Mouse (Mus musculus) lung, postnatal 14 days (tissue): ENCODE data around the gene Gm13043.
"Not testable (repeated sequence)": the region's sequence is repeated elsewhere in the genome, so short reads cannot be mapped to it uniquely, and the experiment has no call there.

Source experiments
- DNase-seq: peaks from one replicate; pipeline ENCODE4 v3.0.0; 2021

Gm13043 gene

DNA sequence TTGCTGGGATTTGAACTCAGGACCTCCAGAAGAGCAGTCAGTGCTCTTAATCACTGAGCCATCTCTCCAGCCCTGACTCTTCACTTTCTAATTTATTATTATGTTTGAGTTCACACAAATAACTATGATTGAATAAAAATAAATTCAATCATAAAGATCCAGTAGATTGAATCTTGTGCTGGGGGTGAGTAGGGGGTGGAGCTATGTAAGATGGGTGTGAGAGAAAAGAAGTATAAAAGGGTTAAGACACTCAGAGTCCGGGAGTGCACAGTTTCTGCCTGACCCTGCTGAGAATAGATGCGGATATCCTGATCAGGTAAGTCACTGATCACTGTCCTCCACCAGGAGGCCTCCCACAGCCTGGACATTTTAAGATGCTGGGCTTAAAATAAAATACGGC is at the start of gene Gm13043:
Gene Gm13043 (plus strand): TSS at position 301 of the 400 bp plus-strand sequence.
- DNase-seq: no peak

DNA sequence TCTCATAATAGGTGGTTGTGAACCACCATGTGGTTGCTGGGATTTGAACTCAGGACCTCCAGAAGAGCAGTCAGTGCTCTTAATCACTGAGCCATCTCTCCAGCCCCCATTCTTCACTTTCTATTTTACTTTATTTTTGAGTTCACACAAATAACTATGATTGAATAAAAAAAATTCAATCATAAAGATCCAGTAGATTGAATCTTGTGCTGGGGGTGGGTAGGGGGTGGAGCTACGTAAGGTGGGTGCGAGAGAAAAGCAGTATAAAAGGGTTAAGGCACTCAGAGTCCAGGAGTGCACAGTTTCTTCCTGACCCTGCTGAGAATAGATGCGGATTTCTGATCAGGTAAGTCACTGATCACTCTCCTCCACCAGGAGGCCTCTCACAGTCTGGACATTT is 24.5 kb downstream of the Gm13043 start, which contains the start of gene Gm13040:
Gene Gm13040 (plus strand): TSS at position 301 of the 400 bp plus-strand sequence.
- not testable (repeated sequence) for DNase-seq

DNA sequence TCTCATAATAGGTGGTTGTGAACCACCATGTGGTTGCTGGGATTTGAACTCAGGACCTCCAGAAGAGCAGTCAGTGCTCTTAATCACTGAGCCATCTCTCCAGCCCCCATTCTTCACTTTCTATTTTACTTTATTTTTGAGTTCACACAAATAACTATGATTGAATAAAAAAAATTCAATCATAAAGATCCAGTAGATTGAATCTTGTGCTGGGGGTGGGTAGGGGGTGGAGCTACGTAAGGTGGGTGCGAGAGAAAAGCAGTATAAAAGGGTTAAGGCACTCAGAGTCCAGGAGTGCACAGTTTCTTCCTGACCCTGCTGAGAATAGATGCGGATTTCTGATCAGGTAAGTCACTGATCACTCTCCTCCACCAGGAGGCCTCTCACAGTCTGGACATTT is 40.3 kb downstream of the Gm13043 start, which contains the start of the genes BC080695 and Gm13057:
Gene BC080695 (plus strand): TSS at position 301 of the 400 bp plus-strand sequence.
Gene Gm13057 (plus strand): TSS at position 310 of the 400 bp plus-strand sequence.
- DNase-seq: not testable (repeated sequence)
